Mouse (Mus musculus) thymus, adult 2 months (tissue): ENCODE results near the gene Olfr1445.

Experiments
- CTCF ChIP-seq: fragments of 200-500 bp; IDR thresholded peaks from 2 replicates; pipeline ENCODE4 v1.5.1; 2012; ENCODE audit warnings: mild to moderate bottlenecking, control low read depth, low read length, moderate library complexity, borderline replicate concordance; ENCODE audit not compliant: control insufficient read depth, poor library complexity, insufficient read depth; ENCODE audit errors: extremely low read depth
- POLR2A ChIP-seq: fragments of 200-500 bp; IDR thresholded peaks from 2 replicates; pipeline ENCODE4 v1.6.1; 2012; ENCODE audit warnings: mild to moderate bottlenecking, low read length, control low read depth, moderate library complexity; ENCODE audit not compliant: control insufficient read depth, poor library complexity, insufficient read depth; ENCODE audit errors: extremely low read depth

DNA sequence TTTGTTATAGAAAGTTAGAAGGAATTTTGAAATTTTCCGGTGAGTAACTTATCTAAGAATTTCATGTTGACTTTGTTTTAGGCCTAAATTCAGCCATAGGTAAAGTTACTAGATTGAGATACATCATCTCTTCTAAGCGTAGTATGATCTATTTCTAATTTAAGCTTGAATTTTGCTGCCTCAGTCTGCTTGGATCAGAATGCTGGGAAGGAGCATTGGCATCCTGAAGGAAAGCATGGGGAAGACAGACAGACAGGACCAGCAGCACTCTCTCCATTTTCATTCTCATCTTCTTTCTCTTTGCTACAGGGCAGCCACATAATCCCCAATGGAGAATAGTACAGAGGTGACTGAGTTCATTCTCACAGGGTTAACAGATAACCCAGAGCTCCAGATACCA, at the start of gene Olfr1445:
- TF ChIP-seq POLR2A (no peak), CTCF (no peak)
